In genomic region chr2:7796415-7796814, GRCm38 (mm10) we compare ENCODE assay signal across 16 mouse cellular contexts.
"Had no signal": no experiment of that assay in that cellular context is flagged by ENCODE, and none has a peak within 500 bp of the region (broad histone marks: within the 10 kb centered on the region; RNA-seq: fewer than 3 reads in every experiment).

No protein-coding gene starts in this region.

- ATAC-seq: intestine, embryonic 15.5 days; liver, embryonic 12.5 days had no signal

- DNase-seq: kidney, adult 2 months; kidney, postnatal 10 days; kidney, postnatal 36 days; liver; lung, adult 18-20 months; lung, postnatal 10 days; lung, postnatal 36 days; midbrain, embryonic 14.5 days; right cerebral cortex, adult 18-20 months; right cerebral cortex, postnatal 14 days; right cerebral cortex, postnatal 4 days; thymus, adult 2 months; thymus, postnatal 14 days; thymus, postnatal 4 days had no signal
